Mouse (Mus musculus) cortical plate, adult 2 months (tissue): ENCODE data around the gene Tmprss9.

Experiments
- CTCF ChIP-seq: fragments of 200-500 bp; IDR thresholded peaks from 2 replicates; pipeline ENCODE4 v1.5.1; 2011; ENCODE audit warnings: mild to moderate bottlenecking, control low read depth, low read length; ENCODE audit not compliant: insufficient read depth; ENCODE audit errors: extremely low read depth
- POLR2A ChIP-seq: fragments of 200-500 bp; IDR thresholded peaks from 2 replicates; pipeline ENCODE4 v1.6.1; 2011; ENCODE audit warnings: mild to moderate bottlenecking, low read length, control low read depth; ENCODE audit not compliant: insufficient read depth; ENCODE audit errors: extremely low read depth

DNA sequence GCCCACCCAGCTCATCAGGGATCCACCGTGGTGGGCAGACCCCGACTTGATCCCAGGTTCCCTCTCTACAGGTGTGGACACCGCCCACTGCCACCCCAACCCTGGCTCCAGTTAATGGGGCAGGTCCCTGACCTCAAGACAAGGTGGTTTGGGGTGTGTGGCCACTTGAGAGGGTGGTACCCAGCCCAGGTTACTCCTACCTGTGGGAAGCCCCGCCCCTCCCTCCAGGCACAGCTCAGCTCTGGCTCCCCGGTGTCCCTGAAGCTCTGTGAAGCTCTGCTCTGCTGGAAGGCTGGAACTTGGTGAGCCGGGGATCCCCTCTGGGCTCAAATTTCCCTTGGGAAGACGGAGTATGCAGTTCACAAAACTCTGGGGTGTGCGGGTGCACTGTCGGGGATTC lies at the start of gene Tmprss9:
- no peak for TF ChIP-seq CTCF
- TF ChIP-seq POLR2A, result no peak
